Mouse (Mus musculus) liver, adult 2 months (tissue): ENCODE measurements at regions not wholly inside any gene's neighbourhood (a gene's known extent, or its start where the extent isn't known, plus 50 kb on each side); places are given as distances from the start of the nearest gene placed in this dataset.

Experiments
- CTCF ChIP-seq: fragments of 200-500 bp; IDR thresholded peaks from 2 replicates; pipeline ENCODE4 v1.5.1; 2011; ENCODE audit warnings: low read depth, low read length, control low read depth
- POLR2A ChIP-seq: fragments of 200-500 bp; IDR thresholded peaks from 2 replicates; pipeline ENCODE4 v1.6.1; 2011; ENCODE audit warnings: low read length, control low read depth; ENCODE audit not compliant: insufficient read depth; ENCODE audit errors: extremely low read depth

- TF ChIP-seq CTCF: no peak
- no peak for TF ChIP-seq POLR2A
These were observed 216.5 kb downstream of the 4930544G11Rik start for GRCm38 (mm10) chr6:66168913-66169312.
